Mouse (Mus musculus) ovary, postnatal 14 days (tissue): ENCODE data around the gene Odf2.
A peak's percentile ranks its signal among the peaks of the same experiment; 100 is the strongest.

Experiments
- DNase-seq: peaks from one replicate; pipeline ENCODE4 v3.0.0; 2022; ENCODE audit warnings: low spot score

Gene Odf2

GRCm38 (mm10) chr2:29889066-29889944 lies at the start of gene Odf2:
Odf2 (plus strand) TSS chr2:29889221.
- peak; percentile 100 for DNase-seq

- DNase-seq = no peak
Observed at GRCm38 (mm10) chr2:29839460-29839859, 49.6 kb upstream of the Odf2 start.

GRCm38 (mm10) chr2:29843231-29844105 lies 45.6 kb upstream of the Odf2 start:
- no peak for DNase-seq

GRCm38 (mm10) chr2:29844115-29844514 lies 44.9 kb upstream of the Odf2 start:
- DNase-seq = no peak

GRCm38 (mm10) chr2:29844661-29845060 lies 44.4 kb upstream of the Odf2 start:
- DNase-seq = no peak

GRCm38 (mm10) chr2:29845636-29846035 lies 43.4 kb upstream of the Odf2 start:
- DNase-seq = no peak

GRCm38 (mm10) chr2:29846061-29846853 lies 42.8 kb upstream of the Odf2 start:
- no peak for DNase-seq

GRCm38 (mm10) chr2:29846911-29847310 lies 42.1 kb upstream of the Odf2 start:
- DNase-seq = no peak

- no peak for DNase-seq
Observed at GRCm38 (mm10) chr2:29849041-29849440, 40.0 kb upstream of the Odf2 start.

GRCm38 (mm10) chr2:29849841-29850480 lies 39.1 kb upstream of the Odf2 start:
- DNase-seq = no peak

- no peak for DNase-seq
Observed at GRCm38 (mm10) chr2:29852957-29853485, 36.0 kb upstream of the Odf2 start.

GRCm38 (mm10) chr2:29853736-29854135 lies 35.3 kb upstream of the Odf2 start:
- no peak for DNase-seq

GRCm38 (mm10) chr2:29855585-29856210 lies 33.3 kb upstream of the Odf2 start:
- DNase-seq = no peak

GRCm38 (mm10) chr2:29856451-29857260 lies 32.4 kb upstream of the Odf2 start:
- DNase-seq = no peak

GRCm38 (mm10) chr2:29857341-29857740 lies 31.7 kb upstream of the Odf2 start:
- no peak for DNase-seq

- no peak for DNase-seq
Observed at GRCm38 (mm10) chr2:29857967-29858366, 31.1 kb upstream of the Odf2 start.

- peak; percentile 41 for DNase-seq
Observed at GRCm38 (mm10) chr2:29858748-29859473, 30.1 kb upstream of the Odf2 start.

GRCm38 (mm10) chr2:29865125-29865524 lies 23.9 kb upstream of the Odf2 start:
- no peak for DNase-seq

GRCm38 (mm10) chr2:29868949-29869645 lies 19.9 kb upstream of the Odf2 start, which contains the start of gene Cercam:
Cercam (plus strand) TSS chr2:29869164.
- DNase-seq = peak; percentile 89
